8 mouse cellular contexts compared by ENCODE assay signal in the genomic region with DNA sequence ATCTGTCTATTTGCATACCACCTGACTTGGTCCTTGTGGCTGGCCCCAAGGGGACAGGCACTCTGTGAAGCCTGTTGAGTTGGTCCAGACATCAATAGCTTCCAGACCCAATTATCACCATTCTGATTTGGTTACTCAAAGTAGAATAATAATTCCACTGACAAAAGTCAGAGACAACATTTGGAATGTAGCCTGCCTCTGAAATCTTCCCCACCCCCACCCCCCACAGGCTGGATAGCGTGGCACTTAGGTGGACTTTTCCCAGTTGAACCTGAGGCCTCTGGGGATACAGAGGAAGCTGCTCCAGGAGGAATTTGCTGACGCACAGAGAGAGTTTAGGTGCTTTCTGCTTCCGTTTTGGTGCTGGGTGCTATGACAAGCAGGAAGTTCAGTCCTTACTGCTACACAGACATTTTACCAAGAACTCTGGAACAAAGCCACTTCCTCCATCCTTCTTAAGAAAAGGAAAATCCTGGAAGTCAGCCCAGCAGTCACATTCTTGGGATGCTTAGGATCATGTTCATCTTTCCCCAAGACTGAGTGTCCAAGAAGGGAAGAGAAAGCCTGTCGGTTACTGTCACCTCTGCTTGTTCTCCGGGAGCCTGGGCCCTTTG. TPM values are rescaled to one million over a fixed set of nuclear protein-coding genes. Genes with fewer than 3 reads are reported as not detected.
DNase-seq lines count a peak whose midpoint lies in the region; ATAC-seq and TF ChIP-seq lines count a peak whose summit lies in the region.

No protein-coding gene starts in this region.

- no peak for ATAC-seq in stomach, embryonic 14.5 days (ENCODE audit: insufficient number of reproducible peaks, insufficient read depth, low FRiP score, low read depth)

- H3K4me2 ChIP-seq in stomach, embryonic 14.5 days (replicated peaks; ENCODE audit: low read depth, low read length) = no peak overlapping the region

- H3K79me2 ChIP-seq in liver, adult 2 months (ENCODE audit: control insufficient read depth, insufficient read depth, low read length) = no peaks in the 10 kb centered on the region

- no peaks in the 10 kb centered on the region for H3K36me3 ChIP-seq in liver, adult 2 months (ENCODE audit: control insufficient read depth, insufficient read depth, low read length)
- no peaks in the 10 kb centered on the region for H3K36me3 ChIP-seq in stomach, embryonic 14.5 days (ENCODE audit: control insufficient read depth, insufficient read depth, low read length)

- peak; percentile 67 for DNase-seq in liver, adult 2 months (ENCODE audit: extremely low read depth, low read depth, low spot score)
- DNase-seq in liver = no peak
- peak; percentile 75 for DNase-seq in heart, adult 8-10 months (ENCODE audit: low spot score)
- peak; percentile 71 for DNase-seq in kidney, postnatal 10 days
- DNase-seq in embryo, embryonic 11 days = no peak
- no peak for DNase-seq in gastrocnemius, postnatal 36 days
- no peak for DNase-seq in testis, postnatal 14 days (ENCODE audit: low spot score)

- no peak overlapping the region for H3K9ac ChIP-seq in liver, adult 2 months (ENCODE audit: low read depth, low read length)
- H3K9ac ChIP-seq in stomach, embryonic 14.5 days (replicated peaks; ENCODE audit: low read depth, low read length) = no peak overlapping the region

- no peak overlapping the region for H3K4me3 ChIP-seq in liver, adult 2 months (ENCODE audit: insufficient read depth, low read depth, low read length)
- no peak overlapping the region for H3K4me3 ChIP-seq in stomach, embryonic 14.5 days (ENCODE audit: low read depth, low read length)

- peak overlapping the region; percentile 63 for H3K27ac ChIP-seq in liver, adult 2 months (replicated peaks; ENCODE audit: insufficient read depth, low read depth, low read length)
- H3K27ac ChIP-seq in stomach, embryonic 14.5 days (ENCODE audit: low read length) = peak overlapping the region; percentile 18; the same call in 1 of the 2 replicates

- H3K27me3 ChIP-seq in liver, adult 2 months (ENCODE audit: control insufficient read depth, insufficient read depth, low read length) = no peaks in the 10 kb centered on the region
- no peaks in the 10 kb centered on the region for H3K27me3 ChIP-seq in stomach, embryonic 14.5 days (ENCODE audit: control insufficient read depth, insufficient read depth, low read length)

- no peak for TF ChIP-seq CTCF in liver, adult 2 months (IDR thresholded peaks at IDR 0.05; ENCODE audit: low read depth, low read length)

- intact Hi-C loops in gastrocnemius, postnatal 36 days (cut with DNase I) = no loop called here

- H3K4me1 ChIP-seq in liver, adult 2 months (ENCODE audit: control insufficient read depth, insufficient read depth, low read length) = 0 out of 2 replicates have a peak, but pooled peaks cover 2% of the 10 kb centered on the region
- peaks cover 12% of the 10 kb centered on the region; the same call in 1 of the 2 replicates for H3K4me1 ChIP-seq in stomach, embryonic 14.5 days (ENCODE audit: control insufficient read depth, insufficient read depth, low read length)

- no peak for TF ChIP-seq POLR2A in liver, adult 2 months (IDR thresholded peaks at IDR 0.05; ENCODE audit: extremely low read depth, insufficient read depth, low read length)

- WGBS in liver, adult 2 months = 66% methylated on average over 5 of the region's 5 CpGs
- WGBS in stomach, embryonic 14.5 days = 31% methylated on average over 5 of the region's 5 CpGs

- no peaks in the 10 kb centered on the region for H3K9me3 ChIP-seq in stomach, embryonic 14.5 days (ENCODE audit: control insufficient read depth, low read depth, low read length)

RNA-seq across cellular contexts. Expression of a gene that starts 36.6 kb away (rescaled TPM):
- 12.0 and 15.3 TPM in 2 replicates for total RNA-seq in liver, adult 2 months (2014; rRNA removed)
- 4.7 and 5.7 TPM in 2 replicates for polyA plus RNA-seq in liver, adult 2 months (2012; rRNA removed)
- total RNA-seq in heart, adult 8-10 months (2022) = 10 to 100 TPM; 14.9 to 17.6 (median 16.5) TPM
- polyA plus RNA-seq in stomach, embryonic 14.5 days (2014; fragmentation: Nextera tagmentation; extraction: Ambion mirVana) = 50.0 and 55.6 TPM in 2 replicates
- total RNA-seq in gastrocnemius, postnatal 36 days (2021) = 10 to 100 TPM in 1 of 2 experiments, 1 to 10 TPM in 1; 8.5 to 10.0 TPM

RNA-seq across cellular contexts. Expression of a gene that starts 51.9 kb away (rescaled TPM):
- 6.7 and 8.2 TPM in 2 replicates for total RNA-seq in liver, adult 2 months (2014; rRNA removed)
- 3.6 and 3.7 TPM in 2 replicates for polyA plus RNA-seq in liver, adult 2 months (2012; rRNA removed)
- 10 to 100 TPM; 13.2 to 21.6 (median 18.0) TPM for total RNA-seq in heart, adult 8-10 months (2022)
- 41.5 and 45.1 TPM in 2 replicates for polyA plus RNA-seq in stomach, embryonic 14.5 days (2014; fragmentation: Nextera tagmentation; extraction: Ambion mirVana)
- total RNA-seq in gastrocnemius, postnatal 36 days (2021) = 10 to 100 TPM; 17.2 to 18.0 TPM

Comparison
In these comparisons a context has a peak if more than half of its experiments do, and no peak if none do; other contexts are left out.
1. DNase-seq: peak in liver, adult 2 months (single experiment), heart, adult 8-10 months (single experiment) and kidney, postnatal 10 days (single experiment); none in liver (single experiment), embryo, embryonic 11 days (single experiment), gastrocnemius, postnatal 36 days (0 of 2) and testis, postnatal 14 days (single experiment).